Mouse (Mus musculus) stomach, embryonic 16.5 days (tissue): ENCODE results near the gene Etl4. TPM values are rescaled to one million over a fixed set of nuclear protein-coding genes. Genes with fewer than 3 reads are reported as not detected.

Experiments
- ATAC-seq: fragments of 200-750 bp; cut with Nextera tagmentation; 2 replicates; pipeline ENCODE4 v1.8.0; 2017; ENCODE audit warnings: moderate number of reproducible peaks, moderate TSS enrichment; ENCODE audit not compliant: insufficient read depth, low FRiP score
- H3K27ac ChIP-seq: fragments of 300-500 bp; sonication (generic); 2 replicates; pipeline ENCODE4 v1.5.1; 2014; ENCODE audit warnings: low read length
- H3K27me3 ChIP-seq: fragments of 300-500 bp; sonication (generic); 2 replicates; pipeline ENCODE4 v1.6.1; 2014; ENCODE audit warnings: low read length, control low read depth, mixed read lengths; ENCODE audit not compliant: control insufficient read depth, insufficient read depth
- H3K36me3 ChIP-seq: fragments of 300-500 bp; sonication (generic); 2 replicates; pipeline ENCODE4 v1.6.1; 2014; ENCODE audit warnings: low read length; ENCODE audit not compliant: control insufficient read depth, insufficient read depth
- H3K4me1 ChIP-seq: fragments of 300-500 bp; sonication (generic); 2 replicates; pipeline ENCODE4 v1.6.1; 2014; ENCODE audit warnings: low read length, control low read depth, mixed read lengths; ENCODE audit not compliant: control insufficient read depth, insufficient read depth
- H3K4me2 ChIP-seq: fragments of 300-500 bp; sonication (generic); 2 replicates; pipeline ENCODE4 v1.6.1; 2014; ENCODE audit warnings: low read depth, low read length, mixed read lengths
- H3K4me3 ChIP-seq: fragments of 300-500 bp; sonication (generic); replicated peaks from 2 replicates; pipeline ENCODE4 v1.5.1; 2014; ENCODE audit warnings: mild to moderate bottlenecking, low read length
- H3K9ac ChIP-seq: fragments of 300-500 bp; sonication (generic); 2 replicates; pipeline ENCODE4 v1.6.1; 2014; ENCODE audit warnings: low read length
- H3K9me3 ChIP-seq: fragments of 300-500 bp; sonication (generic); replicated peaks from 2 replicates; pipeline ENCODE4 v1.6.1; 2016; ENCODE audit warnings: low read length, control low read depth; ENCODE audit not compliant: control insufficient read depth
- WGBS: fragments of 180-500 bp; shearing (Covaris S2); extraction: QIAGEN DNeasy Blood & Tissue Kit; methylation state at CpG from one replicate; pipeline ENCODE4 v1.1.7; 2014; 5-methylcytosine and 5-hydroxymethylcytosine counted together
- polyA plus RNA-seq: library from polyadenylated mRNA; unstranded; fragments of >200 nt; fragmentation: Nextera tagmentation; extraction: Ambion mirVana; gene quantifications from 2 replicates; pipeline ENCODE4 v1.2.1, GENCODE M21; 2015

Gene Etl4
- polyA plus RNA-seq, 1 experiment from 2014 or later: 37.3 TPM

DNA sequence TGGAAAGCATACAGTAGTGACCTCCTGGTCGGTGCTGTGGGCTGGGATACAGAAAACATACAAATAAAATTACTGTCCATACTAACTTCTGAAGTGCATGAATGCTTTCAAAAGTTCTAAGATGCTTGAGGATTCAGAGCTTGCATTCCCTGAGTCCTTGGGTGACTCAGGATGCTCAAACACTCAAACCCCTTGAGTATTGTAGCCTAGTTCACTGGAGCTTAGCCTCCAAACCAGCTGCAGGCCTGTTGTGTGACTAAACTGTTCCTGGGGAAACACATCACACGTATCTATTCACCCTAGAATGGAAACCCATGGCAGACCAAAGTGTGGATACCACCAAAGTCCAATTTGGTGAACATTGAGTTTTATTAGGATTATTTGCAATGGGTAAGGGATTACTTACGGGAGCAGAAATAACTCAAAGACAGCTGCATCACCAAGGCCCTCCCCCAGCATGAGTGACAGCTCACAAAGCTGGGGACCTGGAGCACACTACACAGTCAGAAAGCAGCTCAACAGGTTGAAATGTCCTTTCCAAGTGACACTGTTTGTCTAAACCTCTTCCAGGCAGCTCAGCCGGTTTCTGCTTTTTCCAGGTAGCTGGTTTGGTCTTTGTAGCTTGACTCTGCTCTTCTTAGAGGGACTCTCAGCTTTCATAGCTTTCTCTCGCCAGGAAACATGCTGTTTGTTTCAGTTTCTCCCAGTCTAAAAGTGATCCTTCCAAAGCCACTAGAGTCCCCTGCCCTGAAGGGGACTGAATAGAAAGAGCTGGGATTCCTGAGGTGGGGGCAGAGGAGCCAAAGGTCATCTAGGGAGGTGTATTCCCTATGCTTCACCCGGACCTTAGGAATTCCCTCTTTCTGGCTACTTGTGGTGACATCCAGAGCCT is 598.5 kb downstream of the Etl4 start:
- no peak overlapping the region for H3K9ac ChIP-seq
- no peak overlapping the region for H3K27ac ChIP-seq
- H3K36me3 ChIP-seq: no peaks in the 10 kb centered on the region
- no peak overlapping the region for H3K4me3 ChIP-seq
- H3K9me3 ChIP-seq: no peaks in the 10 kb centered on the region
- H3K4me2 ChIP-seq: no peak overlapping the region
- no peak for ATAC-seq
- H3K4me1 ChIP-seq: no peaks in the 10 kb centered on the region
- no peaks in the 10 kb centered on the region for H3K27me3 ChIP-seq
- 49% methylated on average over 6 of the region's 6 CpGs for WGBS

- Histone ChIP-seq H3K27me3 (no peaks in the 10 kb centered on the region), H3K9me3 (no peaks in the 10 kb centered on the region), H3K4me3 (no peak overlapping the region), H3K9ac (no peak overlapping the region), H3K36me3 (no peaks in the 10 kb centered on the region), H3K4me1 (no peaks in the 10 kb centered on the region), H3K27ac (no peak overlapping the region), H3K4me2 (no peak overlapping the region)
- 54% methylated on average over 3 of the region's 3 CpGs for WGBS
- ATAC-seq: no peak
Observed at GRCm38 (mm10) chr2:20508724-20509052, 599.1 kb downstream of the Etl4 start.

- H3K36me3 ChIP-seq: no peaks in the 10 kb centered on the region
- ATAC-seq: no peak
- no peak overlapping the region for H3K9ac ChIP-seq
- H3K9me3 ChIP-seq: no peaks in the 10 kb centered on the region
- 78% methylated on average over 2 of the region's 2 CpGs for WGBS
- no peaks in the 10 kb centered on the region for H3K4me1 ChIP-seq
- no peak overlapping the region for H3K4me2 ChIP-seq
- no peak overlapping the region for H3K27ac ChIP-seq
- H3K4me3 ChIP-seq: no peak overlapping the region
- no peaks in the 10 kb centered on the region for H3K27me3 ChIP-seq
Observed at GRCm38 (mm10) chr2:20510061-20510460, 600.5 kb downstream of the Etl4 start.

GRCm38 (mm10) chr2:20516270-20516865 is 606.8 kb downstream of the Etl4 start:
- no peak for ATAC-seq
- Histone ChIP-seq H3K27ac (no peak overlapping the region), H3K9me3 (no peaks in the 10 kb centered on the region), H3K4me3 (no peak overlapping the region), H3K4me2 (no peak overlapping the region), H3K36me3 (no peaks in the 10 kb centered on the region), H3K9ac (no peak overlapping the region), H3K4me1 (peaks cover 17% of the 10 kb centered on the region), H3K27me3 (no peaks in the 10 kb centered on the region)
- WGBS: 85% methylated on average over 8 of the region's 8 CpGs

GRCm38 (mm10) chr2:20517853-20518252 is 608.3 kb downstream of the Etl4 start:
- Histone ChIP-seq H3K27ac (no peak overlapping the region; the same call in 1 of the 2 replicates), H3K27me3 (no peaks in the 10 kb centered on the region), H3K4me1 (peaks cover 30% of the 10 kb centered on the region), H3K9ac (no peak overlapping the region), H3K9me3 (no peaks in the 10 kb centered on the region), H3K4me3 (no peak overlapping the region), H3K36me3 (no peaks in the 10 kb centered on the region), H3K4me2 (no peak overlapping the region)
- WGBS: 70% methylated on average over 2 of the region's 2 CpGs
- no peak for ATAC-seq

DNA sequence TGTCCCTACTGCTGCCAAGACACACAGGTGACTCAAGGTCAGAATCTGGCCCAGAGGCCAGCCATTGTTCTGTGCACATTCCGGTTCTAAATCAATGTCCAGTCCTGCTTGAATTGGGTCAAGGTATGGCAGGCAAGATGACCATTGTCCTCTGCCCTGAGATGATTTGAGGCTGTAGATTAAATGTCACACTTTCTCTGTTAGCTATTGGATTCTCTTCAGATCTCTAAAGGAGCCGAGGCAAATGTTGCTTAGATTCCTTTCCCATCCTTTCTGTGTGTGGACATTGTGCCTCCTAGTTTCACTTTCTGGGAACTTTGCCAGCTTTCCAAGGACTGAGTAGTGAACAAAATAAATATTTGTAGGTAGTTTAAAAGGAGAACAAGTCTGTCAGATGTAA is 608.9 kb downstream of the Etl4 start:
- H3K4me2 ChIP-seq: no peak overlapping the region
- H3K9ac ChIP-seq: no peak overlapping the region
- no peaks in the 10 kb centered on the region for H3K9me3 ChIP-seq
- ATAC-seq: no peak
- H3K4me3 ChIP-seq: no peak overlapping the region
- H3K27me3 ChIP-seq: no peaks in the 10 kb centered on the region
- WGBS: 33% methylated on average over 2 of the region's 2 CpGs
- peaks cover 30% of the 10 kb centered on the region for H3K4me1 ChIP-seq
- no peaks in the 10 kb centered on the region for H3K36me3 ChIP-seq
- peak overlapping the region; percentile 95 for H3K27ac ChIP-seq

GRCm38 (mm10) chr2:20519447-20520098 is 610.0 kb downstream of the Etl4 start:
- peak; percentile 88 for ATAC-seq
- WGBS: under 1% methylated on average over 36 of the region's 39 CpGs

DNA sequence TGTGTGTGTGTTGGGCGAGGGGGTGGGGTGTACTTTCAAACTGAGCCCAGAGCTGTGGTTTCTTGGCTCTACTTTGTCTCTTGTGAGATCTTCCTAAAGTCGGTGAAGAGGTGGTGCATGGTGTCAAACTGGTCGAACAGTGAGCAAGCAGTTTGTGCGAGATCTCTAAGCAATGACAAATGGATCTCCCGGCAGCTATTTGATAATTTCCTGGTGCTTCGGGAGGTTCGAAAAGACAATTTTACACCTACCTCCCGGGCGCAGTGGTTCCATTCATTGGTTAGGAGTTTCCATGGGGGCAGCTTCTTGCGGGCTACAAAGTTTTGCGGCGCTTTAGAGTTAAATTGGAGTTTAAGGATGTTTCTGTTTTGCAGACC is 610.5 kb downstream of the Etl4 start:
- H3K9me3 ChIP-seq: no peaks in the 10 kb centered on the region
- no peaks in the 10 kb centered on the region for H3K27me3 ChIP-seq
- peak; percentile 39; the same call in 1 of the 2 replicates for ATAC-seq
- peaks cover 30% of the 10 kb centered on the region for H3K4me1 ChIP-seq
- H3K27ac ChIP-seq: peak overlapping the region; percentile 95
- no peaks in the 10 kb centered on the region for H3K36me3 ChIP-seq
- peak overlapping the region; percentile 65 for H3K4me3 ChIP-seq
- H3K4me2 ChIP-seq: peak overlapping the region; percentile 71
- H3K9ac ChIP-seq: peak overlapping the region; percentile 78
- under 1% methylated on average over 12 of the region's 12 CpGs for WGBS

More at GRCm38 (mm10) chr2:20519447-20520098, 610.0 kb downstream of the Etl4 start:
- H3K9me3 ChIP-seq: no peaks in the 10 kb centered on the region
- peak overlapping the region; percentile 95 for H3K27ac ChIP-seq
- peaks cover 30% of the 10 kb centered on the region for H3K4me1 ChIP-seq
- H3K36me3 ChIP-seq: no peaks in the 10 kb centered on the region
- H3K4me2 ChIP-seq: peak overlapping the region; percentile 71
- peak overlapping the region; percentile 65 for H3K4me3 ChIP-seq
- peak overlapping the region; percentile 78 for H3K9ac ChIP-seq
- H3K27me3 ChIP-seq: no peaks in the 10 kb centered on the region
